Mouse (Mus musculus): Measurements from ENCODE around the gene Btg3. TPM values are rescaled to one million over a fixed set of nuclear protein-coding genes. Genes with fewer than 3 reads are reported as not detected.

Gene Btg3
- total RNA-seq, 2 experiments from 2014 or later = 5.5 to 6.9 TPM

DNA sequence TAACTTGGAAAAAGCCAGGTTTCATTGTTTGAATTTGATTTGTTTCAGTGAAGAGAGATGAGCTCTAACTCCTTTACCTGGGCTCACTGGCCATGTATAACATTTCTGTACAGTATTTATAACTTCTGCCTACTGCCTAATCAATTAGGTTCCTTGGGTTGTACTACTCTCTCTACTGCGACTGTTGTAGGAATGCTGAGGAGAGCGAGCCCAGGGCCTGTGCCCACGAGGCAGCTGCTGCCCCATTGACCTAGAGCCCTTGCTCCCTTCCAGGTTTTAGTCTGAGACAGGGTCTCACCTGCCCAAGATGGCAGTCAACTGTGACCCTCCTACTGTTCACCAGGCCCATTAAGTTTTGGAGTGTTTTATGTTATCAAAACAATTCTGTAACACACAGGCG is 15.5 kb downstream of the Btg3 start:
- intact Hi-C loops (cut with DNase I) = no loop called here
- DNase-seq (ENCODE audit: extremely low spot score in 1 of 2, low spot score in 2 of 2) = no peak

DNA sequence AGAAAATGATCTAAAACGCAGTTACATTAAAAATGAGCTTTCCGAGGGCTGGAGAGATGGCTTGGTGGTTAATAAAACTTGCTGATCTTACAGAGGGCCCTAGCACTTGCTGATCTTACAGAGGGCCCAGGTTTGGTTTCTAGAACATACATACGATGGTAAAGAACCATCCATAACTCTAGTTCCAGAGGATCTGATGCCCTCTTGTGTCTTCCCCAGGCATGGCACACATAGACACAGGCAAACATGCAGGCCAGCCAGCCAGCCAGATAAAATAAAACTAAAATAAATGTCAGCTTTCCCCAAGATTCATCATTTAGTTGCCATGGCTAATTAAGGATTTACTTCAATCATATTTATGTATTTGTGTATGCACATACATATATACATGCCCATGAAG is 19.2 kb downstream of the Btg3 start:
- no peak for DNase-seq (ENCODE audit: extremely low spot score in 1 of 2, low spot score in 2 of 2)
- intact Hi-C loops (cut with DNase I) = no loop called here

DNA sequence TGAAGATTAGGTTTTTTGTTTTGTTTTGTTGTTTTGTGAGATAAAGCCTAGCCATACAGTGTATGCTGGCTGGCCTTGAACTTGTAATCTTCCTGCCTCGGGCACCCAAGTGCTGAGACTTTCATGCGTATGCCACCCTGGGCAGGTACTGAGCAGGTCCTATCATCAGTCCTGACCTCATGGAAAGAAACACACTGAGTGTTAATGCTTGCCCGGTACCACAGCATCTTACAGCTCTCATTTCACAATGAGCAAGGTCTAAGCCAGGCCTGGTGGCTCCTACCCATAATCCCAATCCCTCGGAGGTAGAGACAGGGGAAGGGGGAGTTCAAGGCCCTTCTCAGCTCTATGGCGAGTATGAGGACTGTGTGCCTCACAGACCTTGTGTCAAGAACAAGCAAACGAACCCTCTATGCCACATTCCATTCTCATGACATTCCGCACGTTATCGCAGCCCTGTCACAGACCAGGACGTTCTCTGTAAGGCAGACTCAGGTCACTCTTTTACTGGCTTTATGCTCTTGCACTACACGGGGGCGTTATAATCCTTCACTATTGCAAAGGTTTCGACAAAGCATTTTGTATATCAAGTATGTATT is 29.6 kb downstream of the Btg3 start:
- no peak for DNase-seq (ENCODE audit: extremely low spot score in 1 of 2, low spot score in 2 of 2)
- intact Hi-C loops (cut with DNase I) = loop anchor here (5.0 kb wide), 1 partner anchor 150 kb away; no protein-coding TSS in a partner anchor

DNA sequence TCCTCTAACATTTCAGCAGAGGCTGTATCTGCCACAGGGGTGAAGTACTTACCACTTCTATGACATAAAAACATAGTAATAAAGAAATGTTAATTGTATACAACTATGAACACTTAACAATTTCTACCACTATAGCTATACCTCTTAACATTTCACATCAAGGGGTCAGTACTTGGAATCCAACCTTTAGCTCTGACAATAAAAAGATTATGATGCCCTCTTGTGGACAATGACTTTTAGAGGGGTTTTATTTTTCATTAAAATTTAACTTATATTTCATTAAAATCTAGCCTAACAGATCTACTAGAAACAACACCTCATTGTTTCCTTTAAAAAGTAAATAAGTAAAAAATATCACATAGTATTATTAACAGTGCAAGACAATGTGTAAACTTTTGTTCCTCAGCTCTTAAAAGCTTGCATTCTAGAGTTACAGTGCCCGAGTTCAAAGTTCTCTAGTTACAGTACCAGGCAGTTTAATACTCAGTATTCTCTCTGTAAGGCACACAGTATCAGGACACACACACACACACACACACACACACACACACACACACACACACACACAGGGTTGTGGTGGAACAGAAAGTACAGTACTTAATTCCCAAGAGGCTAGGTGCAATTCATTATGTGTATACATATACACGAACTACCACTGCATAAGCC is 30.2 kb downstream of the Btg3 start:
- intact Hi-C loops (cut with DNase I) = loop anchor here (5.0 kb wide), 1 partner anchor 149 kb away; no protein-coding TSS in a partner anchor
- no peak for DNase-seq (ENCODE audit: extremely low spot score in 1 of 2, low spot score in 2 of 2)

DNA sequence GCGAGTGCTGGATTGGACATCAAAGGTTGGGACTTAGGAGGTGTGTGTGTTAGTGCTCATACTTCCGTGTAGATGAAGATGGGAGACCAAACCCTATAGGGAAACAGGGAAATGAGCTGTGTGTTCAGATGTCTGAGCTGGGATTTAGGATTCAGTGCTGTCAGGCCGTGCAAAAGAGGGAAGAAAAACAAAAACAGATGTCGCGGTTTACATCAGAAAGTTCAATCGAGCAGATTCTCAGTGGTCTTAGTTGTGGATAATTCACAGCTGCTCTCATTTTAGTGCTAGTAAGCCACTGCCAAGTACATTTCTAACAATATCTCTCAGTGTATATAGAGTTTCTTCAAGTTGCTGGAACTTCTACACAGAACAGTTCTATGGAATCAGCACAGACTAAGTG is 33.2 kb downstream of the Btg3 start:
- intact Hi-C loops (cut with DNase I) = no loop called here
- DNase-seq (ENCODE audit: extremely low spot score in 1 of 2, low spot score in 2 of 2) = no peak

DNA sequence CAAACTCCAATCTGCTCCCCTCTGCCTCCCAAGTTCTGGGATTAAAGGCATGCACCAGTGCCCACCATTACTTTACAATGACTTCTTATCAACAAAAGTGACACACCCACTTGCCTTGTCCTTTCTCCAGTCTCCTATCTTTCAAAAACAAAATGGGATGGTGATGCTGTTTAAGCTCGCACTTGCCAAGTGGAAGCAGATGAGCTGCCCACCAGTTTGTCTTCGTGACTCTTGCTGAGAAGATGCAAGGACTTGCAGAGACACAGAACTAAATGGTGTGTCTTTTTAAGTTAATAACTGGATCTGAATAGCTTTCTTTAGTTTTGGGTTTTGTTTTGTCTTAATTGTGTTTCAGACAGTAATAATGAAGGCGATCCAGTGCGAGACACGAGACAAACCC is 34.2 kb downstream of the Btg3 start:
- no peak for DNase-seq (ENCODE audit: extremely low spot score in 1 of 2, low spot score in 2 of 2)

DNA sequence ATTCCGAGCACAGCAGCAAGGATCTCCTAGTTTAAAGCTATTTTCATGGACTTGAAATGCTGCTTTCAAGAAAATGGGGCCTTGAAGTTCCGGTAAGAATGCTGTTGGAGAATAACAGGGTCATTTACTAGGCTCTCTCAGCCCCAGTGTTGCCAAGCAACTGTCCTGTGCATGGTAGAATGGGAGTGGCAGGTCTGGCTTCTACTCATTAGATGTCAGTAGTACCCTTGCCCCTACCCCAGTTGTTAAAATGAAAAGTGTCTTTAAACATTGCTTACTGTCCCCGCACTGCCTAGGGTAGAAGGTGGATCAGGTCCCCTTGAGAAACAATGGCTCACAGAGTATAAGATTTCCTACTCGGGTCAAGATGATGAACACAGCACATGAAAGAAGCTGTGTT is 35.6 kb downstream of the Btg3 start:
- no peak for DNase-seq (ENCODE audit: extremely low spot score in 1 of 2, low spot score in 2 of 2)
- intact Hi-C loops (cut with DNase I) = no loop called here

More for the DNA sequence above, 34.2 kb downstream of the Btg3 start:
- intact Hi-C loops (cut with DNase I) = no loop called here

DNA sequence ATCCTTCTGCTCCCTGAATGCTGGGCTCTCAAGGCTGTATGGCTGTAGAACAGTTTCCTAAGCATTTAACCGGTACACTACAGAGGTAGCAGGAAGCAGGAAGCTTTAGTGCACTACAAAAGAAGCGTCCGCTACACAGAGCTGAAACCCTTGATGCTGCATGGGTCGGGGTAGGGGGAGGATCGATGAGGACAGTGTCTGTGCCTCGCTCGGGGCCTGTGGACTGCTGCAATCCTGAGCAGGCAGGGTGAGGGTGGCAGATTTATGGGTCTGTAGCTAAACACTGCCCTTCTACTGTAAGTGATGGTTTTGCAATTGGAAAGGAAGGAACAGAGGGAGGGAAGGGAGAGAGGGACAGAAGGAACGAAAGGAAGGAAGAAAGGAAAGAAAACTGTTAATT is 39.8 kb downstream of the Btg3 start:
- no peak for DNase-seq (ENCODE audit: extremely low spot score in 1 of 2, low spot score in 2 of 2)
- intact Hi-C loops (cut with DNase I) = no loop called here

DNA sequence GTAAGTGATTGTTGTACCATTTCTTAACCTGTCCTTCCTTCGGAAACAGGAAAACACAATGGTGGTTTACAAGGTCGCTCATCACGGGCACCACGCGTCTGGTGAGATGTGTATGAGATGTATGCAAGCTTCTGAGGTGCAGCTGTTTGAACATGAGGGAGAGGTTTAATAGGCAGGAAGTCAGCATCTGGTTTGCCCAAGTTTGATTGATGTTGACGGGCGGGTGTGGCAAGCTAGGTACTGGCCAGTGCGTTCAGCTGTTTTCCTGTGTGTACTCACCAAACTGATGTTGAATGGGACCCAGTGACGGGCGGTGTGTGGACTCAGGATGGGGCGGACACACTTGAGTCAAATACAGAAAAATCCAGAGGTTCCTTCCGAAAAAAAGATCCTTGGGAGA is 49.0 kb downstream of the Btg3 start:
- DNase-seq (ENCODE audit: extremely low spot score in 1 of 2, low spot score in 2 of 2) = no peak
- intact Hi-C loops (cut with DNase I) = no loop called here

DNA sequence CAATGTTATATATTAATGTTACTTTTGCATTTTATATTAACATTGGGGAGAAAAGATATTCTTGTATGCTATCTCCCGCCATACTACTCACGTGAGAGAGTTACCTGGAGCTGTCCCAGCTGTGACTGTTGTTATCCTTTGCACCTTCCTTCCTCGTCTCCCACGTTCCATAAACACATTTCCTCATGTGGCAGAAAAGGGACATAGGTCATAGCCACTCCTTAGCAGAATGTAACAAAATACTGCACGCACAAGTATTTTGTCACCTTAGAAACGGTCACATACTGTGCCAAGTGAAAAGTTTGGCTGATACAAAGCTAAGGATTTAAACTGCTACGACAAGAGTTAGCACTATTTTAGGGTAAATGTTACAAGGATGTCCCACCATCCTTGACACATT is 49.4 kb downstream of the Btg3 start:
- intact Hi-C loops (cut with DNase I) = no loop called here

DNA sequence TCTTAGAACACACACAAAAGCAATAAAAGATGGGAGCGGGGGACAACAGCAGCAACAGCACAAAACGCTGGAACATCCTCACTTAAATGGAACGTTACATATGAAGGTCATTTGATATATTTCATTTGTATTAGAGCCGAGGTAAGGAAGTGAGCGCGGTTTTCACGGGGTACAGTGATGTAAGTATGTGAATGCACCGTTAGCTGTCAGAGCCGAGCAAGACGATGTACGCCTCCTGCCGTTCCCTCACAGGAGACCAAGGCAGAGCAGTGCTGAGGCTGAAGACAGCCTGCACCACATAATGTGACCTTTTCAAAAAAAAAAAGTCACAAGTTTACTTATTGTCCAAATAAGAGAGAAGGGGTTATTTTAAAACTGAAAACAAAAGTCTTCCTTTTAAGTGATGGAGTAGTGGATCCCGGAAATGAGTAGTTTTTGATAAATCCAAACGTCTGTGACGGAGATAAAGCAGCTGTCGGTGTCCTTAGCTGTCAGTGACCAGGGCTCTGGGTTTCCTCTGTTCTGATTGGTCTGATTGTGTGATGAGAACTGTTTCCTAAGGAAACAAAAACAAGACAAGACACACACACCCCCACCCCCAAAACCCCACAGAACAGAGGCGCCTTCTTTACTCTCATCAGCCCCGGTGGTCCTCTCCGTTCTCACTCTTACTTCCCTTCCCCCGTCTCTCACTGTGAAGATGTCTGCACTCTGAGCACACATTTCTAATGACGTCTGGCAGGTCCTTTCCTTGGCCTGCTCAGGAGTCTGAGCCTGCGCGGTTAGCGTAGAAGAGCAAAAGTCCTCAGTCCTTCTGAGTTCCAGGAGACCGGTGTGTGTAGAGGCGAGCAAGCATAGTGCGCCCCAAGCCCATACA is 50.8 kb downstream of the Btg3 start:
- DNase-seq (ENCODE audit: extremely low spot score in 1 of 2, low spot score in 2 of 2) = no peak
- intact Hi-C loops (cut with DNase I) = no loop called here

More for the DNA sequence above, 49.4 kb downstream of the Btg3 start:
- no peak for DNase-seq (ENCODE audit: extremely low spot score in 1 of 2, low spot score in 2 of 2)

DNA sequence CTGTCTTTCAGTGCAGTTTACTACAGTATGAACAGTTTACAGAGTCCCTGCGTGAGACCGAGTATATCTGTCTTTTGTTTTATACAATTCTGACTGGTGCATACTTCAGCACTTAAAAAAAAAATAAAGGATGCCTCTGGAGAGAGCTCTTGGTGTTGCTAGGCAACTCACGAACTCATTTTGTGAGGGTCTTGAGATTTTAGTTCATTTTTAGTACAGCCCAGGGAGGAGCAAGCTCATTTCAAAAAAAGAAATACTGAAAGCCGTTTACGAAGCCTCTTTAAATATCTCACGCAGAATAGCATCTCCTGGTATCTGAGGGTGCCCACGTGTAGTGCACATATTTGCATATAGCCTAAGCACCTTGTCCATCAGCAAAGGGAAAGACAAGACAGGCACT is 54.9 kb downstream of the Btg3 start:
- DNase-seq (ENCODE audit: extremely low spot score in 1 of 2, low spot score in 2 of 2) = peak in 1 of 2 experiments; percentile 71
- intact Hi-C loops (cut with DNase I) = no loop called here

DNA sequence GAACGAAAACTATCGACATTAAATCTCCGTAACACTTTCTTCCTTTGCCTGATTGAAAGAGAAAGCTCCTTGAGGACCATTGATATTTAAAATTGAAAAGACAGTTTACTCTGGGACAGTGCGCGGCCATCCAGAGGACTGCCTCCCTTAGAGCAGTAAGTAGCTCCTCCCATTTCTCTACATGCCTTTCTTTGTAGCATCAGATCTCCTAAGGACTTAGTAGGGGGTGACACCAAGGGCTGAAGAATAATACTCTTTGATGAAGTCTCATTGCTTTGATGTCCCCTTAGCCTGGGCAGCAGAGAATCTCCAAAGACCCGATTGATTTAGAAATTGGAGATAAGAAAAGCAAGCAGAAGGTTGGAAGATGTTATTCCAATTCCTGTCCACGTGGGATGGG is 55.4 kb downstream of the Btg3 start:
- intact Hi-C loops (cut with DNase I) = no loop called here
- no peak for DNase-seq (ENCODE audit: extremely low spot score in 1 of 2, low spot score in 2 of 2)

DNA sequence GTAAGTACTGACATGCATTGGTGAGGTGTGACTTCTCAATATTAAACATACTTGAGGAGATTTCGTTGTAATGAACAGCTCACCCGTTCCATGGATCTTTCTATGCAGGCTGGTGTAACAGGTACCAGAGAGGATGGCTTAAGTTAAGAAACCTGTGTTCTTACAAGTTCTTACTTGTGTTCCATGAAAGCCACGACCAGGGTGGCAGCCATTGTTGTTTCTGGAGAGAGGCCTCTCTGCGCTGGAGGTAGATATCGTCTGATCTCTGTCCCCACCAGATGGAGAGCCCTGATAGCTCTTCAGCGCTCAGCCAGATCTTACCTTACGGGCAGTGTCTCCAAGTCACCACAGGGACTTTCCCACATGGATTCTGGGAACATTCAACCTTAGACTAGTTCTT is 57.3 kb downstream of the Btg3 start:
- DNase-seq (ENCODE audit: extremely low spot score in 1 of 2, low spot score in 2 of 2) = no peak
- intact Hi-C loops (cut with DNase I) = no loop called here

DNA sequence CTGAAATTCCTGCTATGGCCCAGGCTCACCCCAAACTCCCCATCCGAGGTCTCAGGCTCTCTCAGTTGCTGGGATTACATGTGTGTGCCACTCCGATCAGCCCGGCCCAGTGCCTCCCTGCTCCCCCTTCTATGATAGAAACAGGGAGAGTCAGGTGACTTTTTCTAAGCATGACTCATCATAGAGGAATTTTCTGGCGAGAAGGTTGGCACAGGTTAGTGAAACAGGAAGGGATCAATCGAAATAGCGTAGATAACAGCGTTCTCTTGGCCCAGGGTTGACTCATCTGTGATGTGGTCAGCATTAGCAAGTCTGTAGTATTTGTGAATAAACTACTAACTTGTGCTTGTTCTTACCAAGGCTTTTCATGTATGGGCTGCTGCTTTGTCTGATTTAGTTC is 59.0 kb downstream of the Btg3 start:
- intact Hi-C loops (cut with DNase I) = loop anchor here (2.0 kb wide), 1 partner anchor 119 kb away; no protein-coding TSS in a partner anchor
- no peak for DNase-seq (ENCODE audit: extremely low spot score in 1 of 2, low spot score in 2 of 2)

DNA sequence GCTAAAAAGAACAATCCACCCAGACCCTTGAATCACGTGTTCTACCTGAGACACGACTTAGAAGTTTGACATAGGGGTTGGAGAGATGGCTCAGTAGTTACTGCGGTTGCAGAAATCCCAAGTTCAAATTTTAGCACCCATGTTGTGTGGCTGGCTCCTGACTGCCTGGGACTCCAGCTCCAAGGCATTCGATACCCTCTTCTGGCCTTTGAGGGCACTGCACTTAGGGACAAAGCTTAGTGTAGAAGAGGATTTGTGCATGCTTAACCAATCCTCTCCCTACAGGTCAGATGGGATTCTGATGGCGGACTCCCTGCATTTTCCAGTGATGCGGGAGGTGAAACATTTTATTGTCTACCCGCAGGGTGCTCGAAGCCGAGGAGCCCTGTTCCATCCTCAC is 60.1 kb downstream of the Btg3 start:
- peak; percentile 40 to 73 for DNase-seq (ENCODE audit: extremely low spot score in 1 of 2, low spot score in 2 of 2)
- intact Hi-C loops (cut with DNase I) = loop anchor here (2.0 kb wide), 1 partner anchor 118 kb away; no protein-coding TSS in a partner anchor

DNA sequence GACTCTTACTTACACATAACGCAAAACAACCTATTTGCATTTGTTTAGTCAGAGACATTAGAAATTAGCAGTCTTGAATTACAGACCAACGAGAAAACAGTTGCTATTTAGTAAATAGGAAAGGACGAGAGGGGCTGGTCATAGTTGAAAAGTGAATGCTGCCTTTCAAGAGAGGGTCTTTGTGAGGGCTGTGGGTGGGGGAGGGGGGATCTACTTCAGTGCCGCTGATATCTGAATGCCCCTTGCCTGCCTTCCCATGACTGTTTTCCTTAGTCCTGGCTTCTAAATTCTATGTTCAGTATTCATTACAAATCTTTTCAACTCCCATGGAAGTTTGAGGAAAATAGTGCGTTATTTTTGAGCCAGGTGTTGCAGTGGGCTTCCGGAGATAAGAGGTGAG is 63.0 kb downstream of the Btg3 start:
- no peak for DNase-seq (ENCODE audit: extremely low spot score in 1 of 2, low spot score in 2 of 2)
- intact Hi-C loops (cut with DNase I) = no loop called here

DNA sequence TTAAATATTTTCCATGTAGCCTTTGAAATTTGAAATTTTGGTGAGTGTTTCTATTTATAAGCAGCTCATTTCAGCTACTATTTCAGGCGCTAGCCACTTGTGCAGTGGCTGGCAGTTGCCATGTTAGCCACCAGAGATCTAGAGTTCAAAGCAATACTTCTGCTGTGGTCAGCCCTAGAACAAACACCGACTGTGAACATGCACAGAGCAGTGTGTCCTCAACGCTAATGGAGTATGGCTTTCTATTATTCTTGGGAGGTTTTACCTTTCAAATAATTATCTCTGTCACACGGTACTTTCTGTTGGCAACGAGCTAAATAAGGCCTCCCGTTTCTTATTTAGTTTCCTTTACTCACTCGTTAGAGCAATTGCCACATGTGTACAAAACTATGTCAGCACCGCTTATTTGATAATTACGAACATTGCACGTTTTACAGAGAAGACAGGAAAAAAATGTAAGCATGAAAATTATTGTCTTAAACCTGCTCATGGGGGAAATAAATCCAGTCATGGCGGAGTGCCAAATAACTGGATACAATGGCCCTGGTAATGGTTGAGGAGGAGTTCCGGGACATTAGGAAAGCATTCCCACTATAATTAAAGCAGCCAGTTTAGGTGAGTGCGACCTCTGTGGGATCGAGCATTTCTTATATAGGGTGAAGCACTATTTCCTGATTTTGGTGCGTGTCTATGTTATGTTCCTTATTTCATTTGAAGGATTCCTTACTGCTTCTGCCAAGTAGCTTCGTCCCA is 63.7 kb downstream of the Btg3 start:
- no peak for DNase-seq (ENCODE audit: extremely low spot score in 1 of 2, low spot score in 2 of 2)
- intact Hi-C loops (cut with DNase I) = no loop called here

DNA sequence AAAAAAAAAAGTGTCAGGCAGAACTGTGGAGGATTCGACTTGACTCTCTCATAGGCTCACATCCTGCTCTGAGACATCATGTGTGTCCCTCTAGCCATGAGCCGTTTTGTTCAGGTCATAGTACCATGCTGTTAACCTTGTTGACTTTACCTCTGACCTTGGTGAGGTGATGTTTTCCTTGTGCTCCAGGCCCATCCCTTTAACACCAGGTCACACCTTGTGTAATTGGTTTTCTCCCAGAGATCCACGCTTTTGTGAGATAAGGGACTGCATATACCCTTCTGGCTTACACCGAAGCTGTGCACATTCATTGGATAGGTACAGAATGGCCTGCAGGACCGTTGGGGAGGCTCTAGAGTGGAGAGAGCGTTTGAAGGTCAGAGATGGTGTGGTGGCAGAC is 67.7 kb downstream of the Btg3 start:
- intact Hi-C loops (cut with DNase I) = no loop called here

More for the DNA sequence above, 67.7 kb downstream of the Btg3 start:
- no peak for DNase-seq (ENCODE audit: extremely low spot score in 1 of 2, low spot score in 2 of 2)

Measured in left cerebral cortex, postnatal 10 days (tissue).